28 mouse cellular contexts compared by ENCODE assay signal in genomic region chr1:130629521-130629920, GRCm38 (mm10). TPM values are rescaled to one million over a fixed set of nuclear protein-coding genes. Genes with fewer than 3 reads are reported as not detected.
DNase-seq lines count a peak whose midpoint lies in the region.
"Had no signal": no experiment of that assay in that cellular context is flagged by ENCODE, and none has a peak within 500 bp of the region (broad histone marks: within the 10 kb centered on the region; RNA-seq: fewer than 3 reads in every experiment).

Gene Zp3r, minus strand, starts transcription at chr1:130629621.

- DNase-seq in thymus, postnatal 14 days: peak; percentile 11
- DNase-seq in thymus, postnatal 0 days (ENCODE audit: low spot score): no peak
- DNase-seq in CD8-positive naive resting alpha-beta T cell, adult 2 months (ENCODE audit: low read depth in 2 of 2, low spot score in 2 of 2): peak; percentile 11 to 23
- peak; percentile 5 for DNase-seq in Muller cell, postnatal 12 days (ENCODE audit: inconsistent ontology term)
- peak; percentile 6 for DNase-seq in naive thymus-derived CD4-positive, alpha-beta T cell, adult 2 months (ENCODE audit: low read depth)
- no peak for DNase-seq in B cell, adult 2 months
- no peak for DNase-seq in yolk sac, embryonic 10.5 days (ENCODE audit: low spot score)
- DNase-seq: adrenal gland, adult 2 months; adrenal gland, postnatal 10 days; adrenal gland, postnatal 25 days; cerebellum, adult 11 months; cerebellum, adult 18-20 months; cerebellum, adult 8-10 months; cerebellum, adult 9-11 months; cerebellum, postnatal 14 days; cerebellum, postnatal 36 days; embryo, embryonic 11 days had no signal

RNA-seq across cellular contexts. Expression of gene Zp3r, which starts in this region (rescaled TPM):
- polyA plus RNA-seq in thymus, postnatal 0 days (2015; fragmentation: Nextera tagmentation; extraction: Ambion mirVana): not detected in 2 replicates
- polyA plus RNA-seq: adrenal gland, adult 2 months; brain, embryonic 14.5 days; CD4-positive, CD25-positive, alpha-beta regulatory T cell, adult 4 months; embryonic facial prominence, embryonic 11.5 days; embryonic facial prominence, embryonic 13.5 days; embryonic facial prominence, embryonic 15.5 days; erythroblast, embryonic 14.5 days; forebrain, embryonic 10.5 days; forebrain, embryonic 12.5 days; forebrain, embryonic 14.5 days; forebrain, embryonic 16.5 days; Patski had no signal

Comparison
In these comparisons a context has a peak if more than half of its experiments do, and no peak if none do; other contexts are left out.
1. DNase-seq: peak in thymus, postnatal 14 days (single experiment), CD8-positive naive resting alpha-beta T cell, adult 2 months (2 of 2), Muller cell, postnatal 12 days (single experiment) and naive thymus-derived CD4-positive, alpha-beta T cell, adult 2 months (single experiment); none in thymus, postnatal 0 days (single experiment), B cell, adult 2 months (0 of 2) and yolk sac, embryonic 10.5 days (single experiment).